Mouse (Mus musculus): ENCODE results near the gene Fgfr2.

Fgfr2 gene

DNA sequence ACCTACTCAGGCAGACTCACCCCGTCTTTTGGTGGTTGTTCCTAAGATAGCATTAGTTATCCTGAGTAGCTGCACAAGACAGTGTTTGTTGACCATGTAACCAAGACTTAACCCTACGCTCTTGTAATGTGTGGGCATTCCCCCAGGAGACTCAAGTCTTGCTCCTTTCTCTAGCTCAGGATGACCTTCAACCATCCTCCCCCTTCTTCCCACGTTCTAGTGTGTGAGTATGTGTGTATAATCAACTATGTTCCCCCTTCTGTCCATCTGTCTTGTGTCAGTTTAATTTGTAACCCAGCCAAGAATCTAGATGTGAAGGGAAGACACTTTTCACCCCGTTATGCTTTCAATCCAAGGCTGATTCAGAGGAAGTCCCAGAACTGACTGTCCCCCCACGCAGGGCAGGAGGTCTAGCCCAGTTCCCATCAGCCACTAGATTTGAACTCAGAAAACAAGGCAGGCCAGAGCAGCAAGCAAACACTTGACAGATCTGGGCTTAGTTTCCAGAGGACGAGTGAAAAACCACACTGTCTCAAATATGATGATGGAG is 815.4 kb downstream of the Fgfr2 start:
- no peak for DNase-seq (ENCODE audit: low read depth, low spot score)

DNA sequence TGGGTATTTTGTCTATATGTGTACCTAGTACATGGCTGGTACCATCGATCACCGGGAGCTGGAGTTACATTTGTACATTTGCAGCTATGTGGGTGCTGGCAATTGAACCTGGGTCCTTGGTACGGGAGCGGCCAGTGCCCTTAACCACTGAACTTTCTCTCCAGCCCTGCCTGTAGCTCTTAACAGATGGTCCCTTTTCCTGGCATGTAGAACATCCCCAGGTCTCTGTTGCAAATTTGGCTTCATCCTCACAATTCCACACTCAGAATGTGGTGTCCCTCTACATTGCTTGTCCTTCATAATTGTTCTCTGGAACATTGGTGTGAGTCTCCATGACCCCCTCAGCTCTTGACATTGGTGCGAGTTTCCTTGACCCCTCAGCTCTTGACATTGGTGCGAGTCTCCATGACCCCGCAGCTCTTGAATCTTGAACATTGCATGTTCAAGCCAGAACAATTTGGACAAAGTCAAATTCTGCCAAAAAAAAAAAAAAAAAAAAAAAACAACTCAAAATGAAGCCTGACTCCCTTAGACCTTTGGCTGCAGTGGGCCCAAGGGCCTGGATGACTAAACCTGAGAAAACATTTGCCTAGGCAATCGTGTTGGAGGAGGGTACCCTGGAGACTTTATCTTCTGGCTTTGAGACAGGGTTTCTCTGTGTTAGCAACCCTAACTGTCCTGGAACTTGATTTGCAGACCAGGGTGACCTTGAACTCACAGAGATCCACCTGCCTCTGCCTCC is 816.3 kb downstream of the Fgfr2 start:
- no peak for DNase-seq (ENCODE audit: low read depth, low spot score)

DNA sequence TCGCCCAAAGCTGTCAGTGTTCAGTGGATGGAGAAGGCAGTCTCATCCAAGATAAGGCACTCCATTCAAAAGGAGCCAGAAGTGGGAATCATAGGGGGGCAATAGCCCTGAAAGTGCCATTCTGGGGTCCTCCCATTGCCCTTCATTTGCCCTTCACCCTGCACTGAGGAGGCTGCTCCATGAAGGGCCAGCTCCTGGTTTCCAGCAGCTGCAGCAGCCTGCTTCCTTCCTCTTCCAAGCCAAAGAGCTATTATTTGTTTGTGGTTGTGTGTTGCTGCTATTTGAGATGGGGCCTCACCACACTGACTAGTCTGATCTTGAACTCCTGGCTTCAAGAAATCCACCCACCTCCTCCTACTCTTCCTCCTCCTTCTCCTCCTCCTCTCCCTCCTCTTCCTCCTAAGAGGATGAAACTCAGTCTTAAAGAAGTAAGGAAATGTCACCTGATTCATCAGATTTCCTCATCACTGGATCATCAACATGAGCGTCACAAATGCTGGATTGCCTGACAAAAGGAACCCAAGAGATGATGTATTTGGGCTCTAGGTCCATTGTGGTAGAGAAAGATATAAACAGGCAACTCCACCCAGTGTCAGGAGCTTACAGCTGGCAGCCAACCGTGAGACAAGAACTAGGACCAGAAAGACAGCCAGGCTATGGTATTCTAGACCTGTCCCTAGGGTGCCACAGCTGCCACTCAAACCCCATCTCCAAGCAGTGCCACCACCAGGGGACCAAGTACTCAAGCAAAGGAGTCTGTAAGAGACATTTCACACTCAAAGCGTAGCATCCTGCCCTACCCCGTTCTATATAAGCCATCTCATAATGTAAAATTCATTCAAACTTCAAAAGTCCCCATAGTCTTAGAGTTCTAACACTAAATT is 817.4 kb downstream of the Fgfr2 start:
- DNase-seq (ENCODE audit: low read depth, low spot score), result no peak

DNA sequence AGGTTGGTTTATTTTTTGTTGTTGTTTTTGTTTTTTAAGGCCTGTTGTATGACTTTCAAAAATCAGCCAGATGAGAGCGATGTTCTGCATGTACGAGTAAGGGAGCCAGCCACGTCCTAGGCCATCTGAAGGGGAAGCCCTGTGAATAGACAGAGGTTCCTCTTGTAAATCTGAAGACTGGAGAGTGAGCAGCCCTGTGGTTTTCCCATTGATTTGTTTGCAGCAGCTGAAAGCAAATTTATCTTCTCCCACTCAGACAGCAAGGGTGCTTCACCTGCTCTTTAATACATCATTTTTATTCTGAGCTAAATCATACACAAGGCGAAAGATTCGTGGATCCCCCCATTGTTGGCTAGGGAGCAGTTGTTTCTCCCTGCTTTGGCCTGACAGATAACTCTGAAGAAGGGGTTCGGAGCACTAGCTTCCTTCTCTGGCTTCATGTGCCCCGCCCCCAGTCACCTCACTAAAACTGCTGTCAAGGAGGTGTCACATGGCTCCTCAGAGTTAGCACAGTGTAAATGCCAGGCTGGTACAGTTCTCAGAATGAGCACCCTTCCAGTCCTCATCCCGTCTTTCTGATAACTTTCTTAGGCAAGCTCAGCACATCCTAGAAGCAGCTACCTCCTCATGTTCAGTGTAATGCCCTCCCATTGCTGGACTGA is 818.6 kb downstream of the Fgfr2 start:
- no peak for DNase-seq (ENCODE audit: low read depth, low spot score)

DNA sequence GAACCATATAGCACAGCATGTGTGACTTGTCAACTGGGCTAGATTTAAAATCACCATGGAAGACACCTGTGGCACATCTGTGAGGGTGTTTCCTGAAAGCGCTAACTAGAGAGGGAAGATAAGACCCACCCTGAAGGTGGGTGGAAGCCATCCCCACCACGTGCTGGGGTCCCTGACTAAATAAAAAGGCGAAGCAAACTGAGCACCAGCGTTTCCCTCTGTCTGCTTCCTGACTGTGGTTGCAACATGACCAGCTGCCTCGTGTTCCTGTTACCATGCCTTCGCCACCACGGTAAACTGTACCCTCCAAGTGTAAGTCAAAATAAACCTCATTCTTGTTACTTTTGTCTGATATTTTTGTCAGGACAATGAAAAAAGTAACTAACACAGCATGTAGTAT is 819.2 kb downstream of the Fgfr2 start:
- DNase-seq (ENCODE audit: low read depth, low spot score), result no peak

DNA sequence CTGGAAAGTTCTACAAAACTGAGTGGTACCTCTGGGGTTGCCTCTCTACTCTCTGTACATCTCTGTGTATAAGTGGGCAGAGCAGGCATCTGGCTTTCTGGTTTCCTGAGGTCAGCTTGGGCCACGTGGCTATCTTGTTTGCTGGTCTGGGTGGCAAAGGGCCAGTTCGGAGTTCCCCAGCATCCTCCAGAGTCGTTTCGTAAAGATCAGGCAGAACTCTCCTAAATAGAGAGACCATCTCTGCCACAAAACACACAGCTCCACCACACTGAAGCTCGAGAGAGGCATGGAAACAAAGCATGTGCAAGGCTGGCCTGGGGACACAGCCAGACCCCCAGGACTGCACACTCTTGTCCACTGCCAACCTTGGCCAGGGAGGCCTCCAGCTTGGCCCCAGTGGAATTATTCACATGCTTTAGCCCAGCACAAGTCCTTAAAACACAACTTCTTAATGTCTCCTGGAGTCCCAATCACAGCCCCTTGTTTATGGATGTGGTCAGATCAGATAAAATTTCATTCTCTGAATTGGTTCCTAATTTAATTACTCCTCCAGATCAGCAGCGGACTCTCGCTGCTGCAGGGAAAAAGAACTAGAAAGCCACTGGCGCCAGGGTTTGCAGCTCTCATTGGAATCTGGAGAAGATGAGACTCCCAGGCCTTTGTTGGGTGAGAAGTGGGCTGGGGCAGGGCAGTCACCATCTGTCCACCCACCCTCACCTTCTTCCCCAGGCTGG is 820.5 kb downstream of the Fgfr2 start:
- DNase-seq (ENCODE audit: low read depth, low spot score), result no peak

DNA sequence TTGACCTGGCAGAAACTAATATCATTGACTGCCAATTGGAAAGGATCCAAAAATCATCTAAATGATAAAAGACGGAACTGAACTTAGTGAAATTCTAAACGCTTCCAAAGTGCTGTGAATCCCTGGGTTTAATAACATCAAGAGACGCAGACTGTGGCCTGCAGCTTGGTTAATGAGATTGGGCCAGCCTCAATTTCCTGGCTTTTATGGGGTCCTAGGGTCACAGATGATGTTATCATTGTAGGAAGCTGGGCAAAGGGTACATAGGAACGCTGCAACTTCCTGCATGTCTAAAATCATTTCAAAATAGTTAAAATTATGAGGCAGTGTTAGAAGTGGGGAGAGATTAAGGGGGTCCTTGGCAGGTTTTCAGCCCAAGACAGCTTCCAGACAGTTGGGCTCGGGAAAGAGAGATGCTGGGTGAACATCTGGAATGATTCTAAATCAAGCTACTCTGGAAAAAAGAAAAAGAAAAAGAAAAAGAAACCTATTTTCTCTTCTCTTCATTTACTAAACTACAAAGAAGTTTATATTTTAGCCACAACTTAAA is 823.4 kb downstream of the Fgfr2 start:
- DNase-seq (ENCODE audit: low read depth, low spot score), result no peak

DNA sequence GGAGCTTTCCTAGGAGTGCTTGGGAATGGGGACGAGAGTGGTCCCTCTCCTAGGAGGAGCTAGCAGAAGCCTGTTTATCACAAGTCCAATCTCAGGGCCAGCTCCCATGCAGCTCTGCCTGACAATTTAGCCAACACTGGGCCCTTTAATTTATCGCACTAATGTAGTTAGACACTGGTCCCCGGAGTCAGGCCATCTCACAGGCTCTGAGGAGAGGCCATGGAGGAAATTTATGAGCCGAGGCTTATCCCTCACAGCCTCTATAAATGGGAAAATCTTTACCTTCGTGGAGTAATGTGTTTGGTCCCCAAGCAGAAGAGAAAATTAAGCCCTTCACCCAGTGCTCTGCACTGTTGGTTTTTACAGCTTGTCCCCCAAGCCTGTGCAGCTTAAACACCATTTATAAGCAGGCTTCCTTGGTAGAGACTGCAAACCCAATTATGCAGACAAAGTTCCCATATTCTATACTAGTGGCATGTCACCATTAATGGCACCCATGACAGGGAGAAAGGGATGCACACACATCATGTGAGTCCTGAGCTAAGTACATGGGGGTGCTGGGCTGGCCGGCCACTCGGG is 824.6 kb downstream of the Fgfr2 start:
- DNase-seq (ENCODE audit: low read depth, low spot score), result no peak

DNA sequence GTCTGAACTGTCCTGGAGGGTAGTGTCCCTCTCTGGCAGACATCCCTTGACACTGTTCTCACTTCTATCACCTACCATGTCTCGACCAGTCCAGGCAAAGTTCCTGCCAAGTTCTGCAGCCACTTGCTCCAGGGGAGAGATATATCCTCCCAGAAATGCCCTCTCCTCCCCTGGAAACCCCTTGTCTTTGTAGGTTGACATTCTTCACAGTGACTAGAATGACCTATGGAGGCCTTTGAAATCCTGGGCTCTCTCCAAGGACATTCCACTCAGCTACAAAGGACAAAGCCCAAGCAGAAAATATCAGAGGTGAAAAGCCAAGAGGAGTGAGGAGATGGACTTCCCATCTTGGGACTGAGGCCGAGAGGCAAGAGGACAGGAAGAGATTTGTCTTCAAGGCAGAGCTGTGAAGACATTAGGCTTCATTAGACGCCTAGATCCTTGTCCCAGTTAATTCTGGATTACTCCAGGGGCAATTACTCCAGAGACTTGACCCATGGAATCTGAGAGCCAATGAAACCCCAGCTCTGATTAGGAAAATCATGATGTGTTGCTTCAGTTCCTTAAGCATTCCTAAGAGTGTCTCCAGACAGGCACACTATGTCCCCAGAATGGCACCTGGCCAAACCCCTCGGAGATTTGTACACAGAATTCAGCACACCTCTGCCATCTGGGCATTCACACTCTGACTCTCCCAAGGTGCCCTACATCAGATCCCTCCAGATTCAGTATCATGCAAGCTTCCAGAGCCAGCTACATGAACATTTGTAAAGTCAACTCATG is 826.3 kb downstream of the Fgfr2 start:
- DNase-seq (ENCODE audit: low read depth, low spot score), result no peak

DNA sequence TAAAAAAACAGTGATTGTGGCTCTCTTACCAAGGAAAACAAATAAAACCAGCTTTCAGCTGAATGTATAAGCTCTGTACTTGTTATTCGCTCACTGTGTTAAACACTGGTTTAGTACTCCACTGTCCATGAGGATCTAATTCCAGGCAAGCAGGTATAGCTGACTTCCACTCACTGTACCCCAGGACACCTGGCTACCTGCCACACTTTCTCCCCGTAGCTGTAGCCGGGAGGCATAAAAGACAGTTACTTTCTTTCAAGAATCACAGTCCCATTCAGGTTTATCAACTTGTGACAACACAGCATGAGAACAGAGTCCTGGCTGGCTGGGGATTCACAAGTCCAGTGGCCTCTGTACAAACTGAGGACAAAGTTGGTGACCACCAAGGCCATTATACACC is 827.0 kb downstream of the Fgfr2 start:
- DNase-seq (ENCODE audit: low read depth, low spot score), result no peak

DNA sequence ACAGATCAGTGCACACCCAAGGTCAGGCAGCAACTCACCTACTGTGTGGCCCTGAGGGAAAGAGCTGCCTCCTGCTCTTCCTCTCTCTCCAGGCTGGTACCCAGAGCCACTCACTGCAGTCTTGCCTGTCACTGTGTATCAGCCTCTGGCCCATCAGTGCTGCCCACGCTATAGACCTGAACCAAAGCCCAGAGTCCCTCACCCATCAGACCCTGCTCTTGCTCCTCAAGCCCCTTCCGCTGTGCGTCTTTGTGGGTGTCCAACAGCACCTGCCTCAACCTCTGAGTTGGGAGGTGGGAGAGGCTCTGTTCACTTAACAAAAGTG is 835.8 kb downstream of the Fgfr2 start:
- no peak for DNase-seq (ENCODE audit: low read depth, low spot score)

DNA sequence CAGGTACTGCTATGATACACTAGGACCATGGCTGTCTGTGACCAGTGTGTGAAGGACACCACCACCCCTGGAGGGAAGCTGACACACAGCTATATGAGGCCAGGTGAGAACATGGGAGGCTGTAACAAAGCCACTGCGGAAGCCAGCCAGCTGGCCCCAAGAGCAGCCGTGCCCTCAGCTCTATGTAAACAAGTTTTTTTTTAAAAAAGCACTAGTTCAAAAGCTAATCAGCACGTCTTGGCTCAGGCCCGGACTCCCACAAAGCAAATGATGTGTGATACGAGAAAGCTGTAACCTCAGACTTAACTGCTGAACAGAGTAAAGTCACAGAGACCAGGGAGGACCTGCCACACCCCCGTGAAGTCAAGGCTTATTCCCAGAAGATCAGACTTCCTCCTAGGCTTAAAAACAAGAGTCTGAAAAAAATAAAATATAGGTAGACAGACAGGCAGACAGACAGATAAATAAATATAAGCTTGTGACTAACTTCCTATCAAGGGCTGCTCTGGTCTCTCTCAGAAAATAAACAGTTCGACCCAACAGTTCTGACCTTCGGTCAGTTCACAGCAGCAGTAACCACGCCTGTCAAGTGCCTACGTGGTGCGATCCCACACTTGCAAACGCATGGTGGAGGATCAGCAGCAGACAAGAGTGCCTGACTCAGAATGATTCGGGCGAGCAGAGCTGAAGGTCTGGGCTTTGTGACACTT is 836.4 kb downstream of the Fgfr2 start:
- DNase-seq (ENCODE audit: low read depth, low spot score), result no peak

DNA sequence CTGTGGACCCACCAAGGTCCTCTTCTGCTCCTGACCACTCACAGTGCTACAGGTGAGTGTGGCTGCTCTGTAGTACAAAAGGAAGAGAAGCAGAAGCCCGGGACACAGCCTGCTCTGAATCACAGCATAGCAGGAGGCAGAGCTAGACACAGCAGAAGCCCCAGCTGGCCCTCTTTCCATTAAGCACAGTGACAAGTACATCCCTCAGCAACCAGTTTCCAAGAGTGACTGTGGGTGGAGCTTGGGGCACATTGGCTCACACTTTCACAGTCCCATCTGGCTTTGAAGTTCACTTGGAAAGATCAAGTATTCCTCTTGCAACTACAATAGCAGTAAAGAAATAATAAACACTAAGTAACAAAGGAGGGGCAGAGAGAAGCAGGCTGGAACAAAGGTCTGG is 838.4 kb downstream of the Fgfr2 start:
- peak; percentile 30 for DNase-seq (ENCODE audit: low read depth, low spot score)

DNA sequence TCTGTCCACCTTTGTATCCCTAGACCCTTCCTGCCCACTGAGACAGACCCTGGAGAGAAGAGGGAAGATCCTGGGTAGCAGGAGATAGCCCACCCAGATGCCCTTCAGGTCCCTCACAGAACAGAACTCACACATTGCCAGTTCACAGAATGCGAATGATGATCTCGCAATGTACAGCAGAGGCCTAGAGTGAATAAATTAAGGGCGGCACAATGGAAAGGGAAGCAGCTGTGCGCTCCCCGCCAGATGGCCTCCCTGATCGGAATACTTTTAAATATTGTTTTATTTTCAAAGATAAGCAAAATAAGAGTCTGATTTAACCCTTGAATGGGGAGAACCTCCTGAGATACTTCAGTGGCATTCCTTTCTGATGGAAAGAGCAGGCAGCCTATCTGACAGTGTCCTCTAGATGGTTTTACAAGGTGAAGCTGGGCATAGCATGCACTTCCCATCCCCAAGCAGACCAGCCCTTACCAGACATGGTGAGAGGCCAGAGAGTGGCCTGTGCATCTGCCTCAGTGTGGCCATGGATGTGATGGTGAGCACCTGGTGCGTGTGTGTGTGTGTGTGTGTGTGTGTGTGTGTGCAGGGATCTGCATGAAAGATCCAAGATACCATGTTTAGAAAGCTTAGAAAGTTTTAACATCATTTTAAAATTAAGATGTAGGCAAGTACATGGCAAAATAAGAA is 839.0 kb downstream of the Fgfr2 start:
- DNase-seq (ENCODE audit: low read depth, low spot score), result no peak

DNA sequence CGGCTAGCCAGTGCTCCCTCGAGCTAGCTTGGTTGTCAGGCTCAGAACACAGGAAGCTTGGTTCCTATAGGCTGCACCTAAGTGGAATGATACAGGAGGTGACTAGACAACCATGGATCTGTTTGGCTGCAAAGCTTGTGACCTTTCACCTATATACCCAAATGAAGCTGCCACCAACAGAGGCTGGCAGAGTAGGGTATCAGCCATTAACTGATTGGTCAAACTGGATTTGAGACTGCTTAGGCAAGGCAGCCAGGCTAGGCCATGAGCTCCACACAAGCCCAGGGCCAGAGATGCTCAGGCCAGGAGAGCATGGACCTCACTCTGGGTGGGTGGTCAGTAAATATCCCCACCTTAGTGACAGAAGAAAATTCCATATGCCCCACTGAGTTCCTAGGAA is 840.6 kb downstream of the Fgfr2 start:
- no peak for DNase-seq (ENCODE audit: low read depth, low spot score)

DNA sequence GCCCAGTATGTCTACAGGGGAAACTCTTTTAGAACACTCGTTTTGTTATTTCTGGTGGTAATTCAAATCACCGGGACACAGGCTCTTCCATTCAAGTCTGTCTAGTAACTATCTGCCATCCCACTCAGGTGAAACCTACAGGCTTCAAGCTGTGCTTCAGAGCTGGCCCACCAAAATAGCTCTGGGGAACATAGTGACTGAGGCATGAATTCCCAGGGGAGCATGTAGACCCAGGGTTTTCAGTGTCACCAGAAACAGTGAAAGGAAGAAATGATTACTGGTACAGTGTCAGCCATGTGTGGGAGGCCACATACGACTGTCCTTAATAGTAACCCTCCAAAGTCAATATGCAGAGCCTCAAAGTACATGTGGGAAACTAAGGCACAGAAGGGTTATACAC is 841.0 kb downstream of the Fgfr2 start:
- no peak for DNase-seq (ENCODE audit: low read depth, low spot score)

DNA sequence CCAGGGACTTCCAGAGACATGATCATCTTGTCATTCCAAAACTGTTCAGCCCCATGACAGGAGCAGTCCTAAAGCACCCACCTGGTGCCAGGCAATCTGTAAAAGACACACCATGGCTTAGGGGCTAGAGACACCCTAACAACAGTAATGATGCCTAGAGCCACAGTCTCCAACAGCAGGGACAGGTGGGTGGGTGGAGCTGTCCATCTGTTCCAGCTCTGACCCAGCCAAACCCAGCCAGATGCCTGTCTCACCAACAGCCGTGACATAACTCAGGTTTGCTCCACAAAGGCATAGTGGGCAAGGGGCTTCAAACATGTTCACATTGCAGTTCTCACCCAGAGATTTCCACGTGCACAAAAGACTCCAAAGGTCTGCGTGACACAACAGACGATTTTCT is 841.4 kb downstream of the Fgfr2 start:
- no peak for DNase-seq (ENCODE audit: low read depth, low spot score)

DNA sequence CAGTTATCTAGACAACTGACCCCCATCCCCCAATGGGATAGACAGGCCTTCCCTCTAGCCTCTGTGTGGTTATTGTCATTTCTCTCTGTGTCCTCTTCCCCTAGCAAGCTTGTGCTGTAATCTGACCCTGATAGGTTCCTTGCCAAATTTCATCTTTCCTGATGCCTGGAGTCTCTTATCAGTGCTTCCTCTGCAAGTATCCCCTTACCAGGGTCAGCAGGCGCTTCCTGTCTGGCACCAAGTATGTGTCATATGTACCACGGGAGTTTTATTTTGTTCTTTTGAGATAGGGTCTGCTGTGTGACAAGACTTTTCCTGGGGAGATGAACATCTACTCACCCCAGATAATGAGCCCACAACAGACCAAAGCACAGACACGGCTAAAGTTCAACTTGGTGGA is 844.5 kb downstream of the Fgfr2 start:
- no peak for DNase-seq (ENCODE audit: low read depth, low spot score)

DNA sequence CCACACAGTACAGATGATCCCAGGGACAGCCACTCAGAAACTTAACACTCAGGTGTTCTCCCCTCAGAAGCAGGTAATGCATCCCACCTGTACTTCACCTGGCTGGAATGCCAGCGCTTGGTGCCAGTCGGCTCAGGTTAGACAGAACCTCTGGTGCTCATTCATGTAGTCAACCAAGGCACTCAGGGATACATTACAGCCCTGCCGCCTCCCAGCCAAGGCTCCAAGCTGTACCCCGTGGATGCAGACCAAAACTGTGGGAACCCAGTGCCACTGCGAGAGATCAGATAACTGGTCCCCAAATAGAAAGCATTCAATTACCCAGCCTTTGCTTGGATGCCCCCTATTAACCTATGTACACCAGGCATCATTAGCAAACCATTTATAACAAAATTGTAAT is 846.9 kb downstream of the Fgfr2 start:
- no peak for DNase-seq (ENCODE audit: low read depth, low spot score)
